Mouse (Mus musculus) CH12.LX (cell line): ENCODE measurements around the gene Fam228b.
A peak's percentile ranks its signal among the peaks of the same experiment; 100 is the strongest.

ENCODE experiments used
- CHD2 ChIP-seq: IDR thresholded peaks from 2 replicates; pipeline ENCODE4 v1.6.1; 2011; ENCODE audit warnings: low read length, improper control_type of control experiment
- EP300 ChIP-seq: IDR thresholded peaks from 2 replicates; pipeline ENCODE4 v1.6.1; 2011; ENCODE audit warnings: low read length, improper control_type of control experiment
- GABPA ChIP-seq: IDR thresholded peaks from 2 replicates; pipeline ENCODE4 v1.6.1; 2012; ENCODE audit warnings: low read depth, low read length, improper control_type of control experiment, inconsistent platforms; ENCODE audit not compliant: insufficient replicate concordance
- MAFK ChIP-seq: IDR thresholded peaks from 2 replicates; pipeline ENCODE4 v1.6.1; 2011; ENCODE audit warnings: low read length, improper control_type of control experiment; ENCODE audit not compliant: insufficient replicate concordance
- MAX ChIP-seq: IDR thresholded peaks from 2 replicates; pipeline ENCODE4 v1.6.1; 2011; ENCODE audit warnings: low read length, improper control_type of control experiment
- MYC ChIP-seq: IDR thresholded peaks from 2 replicates; pipeline ENCODE4 v1.6.1; 2011; ENCODE audit warnings: low read depth, mild to moderate bottlenecking, improper control_type of control experiment, low read length
- NRF1 ChIP-seq: IDR thresholded peaks from 2 replicates; pipeline ENCODE4 v1.6.1; 2014; ENCODE audit warnings: low read depth, mild to moderate bottlenecking, inconsistent platforms, low read length, improper control_type of control experiment, moderate library complexity
- POLR2A ChIP-seq: IDR thresholded peaks from 2 replicates; pipeline ENCODE4 v1.6.1; 2011; ENCODE audit warnings: low read depth, mild to moderate bottlenecking, improper control_type of control experiment, low read length
- POLR2AphosphoS2 ChIP-seq: IDR thresholded peaks from 2 replicates; pipeline ENCODE4 v1.6.1; 2011; ENCODE audit warnings: low read depth, low read length, improper control_type of control experiment
- RAD21 ChIP-seq: IDR thresholded peaks from 2 replicates; pipeline ENCODE4 v1.6.1; 2011; ENCODE audit warnings: low read depth, mild to moderate bottlenecking, low read length, improper control_type of control experiment, moderate library complexity
- RCOR1 ChIP-seq: conservative IDR thresholded peaks from 2 replicates; pipeline ENCODE4 v1.6.1; 2012; ENCODE audit warnings: low read depth, mild to moderate bottlenecking, inconsistent platforms, low read length, improper control_type of control experiment
- TCF12 ChIP-seq: IDR thresholded peaks from 2 replicates; pipeline ENCODE4 v1.6.1; 2014; ENCODE audit warnings: low read depth, mild to moderate bottlenecking, inconsistent platforms, low read length, improper control_type of control experiment
- ZMIZ1 ChIP-seq: IDR thresholded peaks from 2 replicates; pipeline ENCODE4 v1.6.1; 2012; ENCODE audit warnings: low read depth, mild to moderate bottlenecking, inconsistent platforms, low read length, improper control_type of control experiment

- TF ChIP-seq RCOR1 (no peak), POLR2A (no peak), ZMIZ1 (no peak), TCF12 (no peak), RAD21 (peak; percentile 26), CHD2 (no peak), MAX (no peak), EP300 (no peak), GABPA (no peak), MYC (no peak), MAFK (no peak), POLR2AphosphoS2 (no peak), NRF1 (no peak)
Observed at GRCm38 (mm10) chr12:4793718-4794117, 24.7 kb upstream of the Fam228b start.
